Mouse (Mus musculus): ENCODE results near the gene Wdr89.

DNA sequence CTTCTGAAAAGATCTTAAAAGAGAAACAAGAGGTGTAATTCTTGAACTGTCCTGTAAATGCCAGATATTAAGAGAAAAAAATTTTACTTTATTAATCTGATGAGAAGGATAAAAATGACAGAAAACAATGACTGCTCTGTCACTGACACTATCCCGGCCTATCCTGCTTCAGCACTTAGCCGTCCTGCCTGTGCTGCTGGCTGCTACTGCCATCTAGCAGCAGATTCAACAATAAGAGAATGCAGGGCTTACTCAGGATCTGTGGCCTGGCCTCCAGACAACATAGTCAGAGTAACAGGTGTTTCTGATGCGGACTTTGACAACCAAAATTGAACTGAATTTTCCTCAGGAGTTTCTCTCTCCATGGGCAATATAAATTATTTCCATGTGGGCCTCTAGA is 12.8 kb downstream of the Wdr89 start:
- no peak for TF ChIP-seq EP300 (IDR thresholded peaks at IDR 0.05; ENCODE audit: low read depth)
- TF ChIP-seq CTCF (IDR thresholded peaks at IDR 0.05; ENCODE audit: low read depth) = peak; percentile 74
